Mouse (Mus musculus) stomach, postnatal 0 days (tissue): ENCODE data around the gene Tmem205. TPM values are rescaled to one million over a fixed set of nuclear protein-coding genes. Genes with fewer than 3 reads are reported as not detected.

ENCODE experiments used
- ATAC-seq: fragments of 200-750 bp; cut with Nextera tagmentation; 2 replicates; pipeline ENCODE4 v1.8.0; 2017; ENCODE audit not compliant: low FRiP score, low TSS enrichment
- DNase-seq: peaks from one replicate; pipeline ENCODE4 v3.0.0-alpha.2; 2016; ENCODE audit warnings: low spot score
- H3K27ac ChIP-seq: fragments of 300-500 bp; sonication (generic); replicated peaks from 2 replicates; pipeline ENCODE4 v1.5.1; 2014; ENCODE audit warnings: mild to moderate bottlenecking, control low read depth
- H3K27me3 ChIP-seq: fragments of 300-500 bp; sonication (generic); 2 replicates; pipeline ENCODE4 v1.6.1; 2014; ENCODE audit warnings: low read length; ENCODE audit not compliant: control insufficient read depth, insufficient read depth
- H3K36me3 ChIP-seq: fragments of 300-500 bp; sonication (generic); 2 replicates; pipeline ENCODE4 v1.6.1; 2014; ENCODE audit warnings: low read length, mixed read lengths; ENCODE audit not compliant: control insufficient read depth, insufficient read depth
- H3K4me1 ChIP-seq: fragments of 300-500 bp; sonication (generic); replicated peaks from 2 replicates; pipeline ENCODE4 v1.6.1; 2014; ENCODE audit warnings: antibody characterized with exemption; ENCODE audit not compliant: control insufficient read depth, insufficient read depth
- H3K4me2 ChIP-seq: fragments of 300-500 bp; sonication (generic); replicated peaks from 2 replicates; pipeline ENCODE4 v1.6.1; 2014; ENCODE audit warnings: low read depth, mild to moderate bottlenecking, control low read depth, moderate library complexity
- H3K4me3 ChIP-seq: fragments of 300-500 bp; sonication (generic); 2 replicates; pipeline ENCODE4 v1.5.1; 2014; ENCODE audit warnings: low read depth, low read length, control low read depth
- H3K9ac ChIP-seq: fragments of 300-500 bp; sonication (generic); 2 replicates; pipeline ENCODE4 v1.6.1; 2014; ENCODE audit warnings: mild to moderate bottlenecking, low read length, control low read depth, mixed read lengths
- H3K9me3 ChIP-seq: fragments of 300-500 bp; sonication (generic); 2 replicates; pipeline ENCODE4 v1.6.1; 2016; ENCODE audit warnings: low read length; ENCODE audit not compliant: control insufficient read depth
- CTCF ChIP-seq: IDR thresholded peaks from 2 replicates; pipeline ENCODE4 v1.5.1; 2016; ENCODE audit warnings: antibody characterized with exemption, low read depth, mild to moderate bottlenecking, moderate library complexity
- EP300 ChIP-seq: optimal IDR thresholded peaks from 2 replicates; pipeline ENCODE3; 2016; ENCODE audit warnings: antibody characterized with exemption
- WGBS: fragments of 180-500 bp; shearing (Covaris S2); extraction: QIAGEN DNeasy Blood & Tissue Kit; methylation state at CpG from one replicate; pipeline ENCODE4 v1.1.7; 2014; 5-methylcytosine and 5-hydroxymethylcytosine counted together
- polyA plus RNA-seq: library from polyadenylated mRNA; unstranded; fragments of >200 nt; fragmentation: Nextera tagmentation; extraction: Ambion mirVana; gene quantifications from 2 replicates; pipeline ENCODE4 v1.2.1, GENCODE M21; 2015

The Tmem205 gene
- polyA plus RNA-seq, 1 experiment from 2014 or later = 95.0 TPM

DNA sequence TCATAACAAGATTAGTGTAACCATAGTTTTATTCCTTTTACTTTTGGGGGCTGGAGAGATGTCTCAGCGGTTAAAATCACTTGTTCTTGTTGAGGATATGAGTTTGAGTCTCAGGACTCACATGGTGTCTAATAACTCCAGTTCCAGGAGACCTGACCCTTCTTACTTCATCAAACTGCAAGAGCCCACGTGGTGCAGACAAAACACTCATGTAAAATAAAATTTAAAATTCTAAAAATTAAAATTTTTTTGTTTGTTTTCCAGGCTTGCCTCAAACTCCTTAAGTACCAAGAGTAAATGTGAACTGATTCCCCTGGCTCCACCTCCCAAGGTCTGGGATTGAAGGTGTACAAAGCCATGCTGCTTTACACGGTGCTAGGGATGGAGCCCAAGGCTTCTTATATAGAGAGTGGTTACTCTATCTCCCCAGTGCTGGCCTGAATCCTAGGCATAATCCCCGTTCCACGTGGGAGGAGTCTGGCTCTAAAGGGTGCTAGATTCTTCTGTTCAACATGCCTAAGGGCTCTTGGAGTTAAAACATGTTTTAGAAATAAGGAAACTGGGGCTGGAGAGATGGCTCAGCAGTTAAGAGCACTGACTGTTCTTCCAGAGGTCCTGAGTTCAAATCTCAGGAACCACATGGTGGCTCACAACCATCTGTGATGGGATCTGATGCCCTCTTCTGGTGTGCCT lies 8.5 kb downstream of the Tmem205 start:
- no peaks in the 10 kb centered on the region for H3K9me3 ChIP-seq
- TF ChIP-seq EP300 (no peak), CTCF (0 out of 2 replicates have a peak, but pooled peaks have one; percentile 24)
- H3K4me2 ChIP-seq = peak overlapping the region; percentile 90
- H3K4me1 ChIP-seq = no peaks in the 10 kb centered on the region
- no peak overlapping the region for H3K9ac ChIP-seq
- 20% methylated on average over 5 of the region's 5 CpGs for WGBS
- no peak overlapping the region; the same call in 1 of the 2 replicates for H3K4me3 ChIP-seq
- no peaks in the 10 kb centered on the region for H3K27me3 ChIP-seq
- peaks cover 3% of the 10 kb centered on the region; the same call in 1 of the 2 replicates for H3K36me3 ChIP-seq
- DNase-seq (no peak), ATAC-seq (no peak)
- H3K27ac ChIP-seq = peak overlapping the region; percentile 25

DNA sequence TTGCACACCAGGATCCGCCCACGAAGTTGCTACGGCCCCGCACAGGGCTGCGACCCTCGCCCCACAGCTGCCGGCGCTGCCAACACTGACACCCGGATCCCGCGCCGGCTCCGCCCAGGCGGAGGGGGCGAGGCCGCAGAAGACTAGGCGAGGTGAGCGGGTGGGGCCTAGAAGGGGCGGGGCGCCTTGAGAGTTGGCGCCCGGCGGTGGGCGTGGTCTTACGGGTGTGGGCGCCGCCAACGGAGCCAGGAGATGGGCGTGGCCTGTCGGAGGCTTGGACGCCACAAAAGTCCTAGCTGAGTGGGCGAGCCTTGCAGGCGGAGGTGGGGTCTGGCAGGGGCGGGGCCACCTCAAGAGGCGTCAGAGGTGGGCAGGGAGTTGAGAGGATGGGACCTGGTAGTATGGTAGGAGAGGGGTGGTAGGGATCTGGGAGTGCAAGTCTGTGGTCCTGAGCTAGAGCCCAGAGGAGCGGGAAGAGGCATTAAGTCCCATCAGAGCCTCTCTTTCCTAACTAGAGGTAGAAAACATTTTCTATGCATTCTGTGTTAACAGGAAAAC lies 9.2 kb downstream of the Tmem205 start, which contains the start of gene Rab3d:
Rab3d (minus strand) TSS at position 158 of the 558 bp plus-strand sequence.
- peak; percentile 89 for ATAC-seq
- H3K27me3 ChIP-seq = no peaks in the 10 kb centered on the region
- H3K27ac ChIP-seq = peak within 1 kb of the TSS; percentile 99
- H3K4me1 ChIP-seq = no peaks in the 10 kb centered on the region
- H3K4me3 ChIP-seq = peak within 1 kb of the TSS; percentile 74
- peak; percentile 13; the same call in 1 of the 2 replicates for TF ChIP-seq CTCF
- TF ChIP-seq EP300 = no peak
- H3K9ac ChIP-seq = peak within 1 kb of the TSS; percentile 92
- H3K9me3 ChIP-seq = no peaks in the 10 kb centered on the region
- peak; percentile 99 for DNase-seq
- H3K4me2 ChIP-seq = peak within 1 kb of the TSS; percentile 90
- 1% methylated on average over 30 of the region's 36 CpGs for WGBS
- H3K36me3 ChIP-seq = peaks cover 3% of the 10 kb centered on the region; the same call in 1 of the 2 replicates

DNA sequence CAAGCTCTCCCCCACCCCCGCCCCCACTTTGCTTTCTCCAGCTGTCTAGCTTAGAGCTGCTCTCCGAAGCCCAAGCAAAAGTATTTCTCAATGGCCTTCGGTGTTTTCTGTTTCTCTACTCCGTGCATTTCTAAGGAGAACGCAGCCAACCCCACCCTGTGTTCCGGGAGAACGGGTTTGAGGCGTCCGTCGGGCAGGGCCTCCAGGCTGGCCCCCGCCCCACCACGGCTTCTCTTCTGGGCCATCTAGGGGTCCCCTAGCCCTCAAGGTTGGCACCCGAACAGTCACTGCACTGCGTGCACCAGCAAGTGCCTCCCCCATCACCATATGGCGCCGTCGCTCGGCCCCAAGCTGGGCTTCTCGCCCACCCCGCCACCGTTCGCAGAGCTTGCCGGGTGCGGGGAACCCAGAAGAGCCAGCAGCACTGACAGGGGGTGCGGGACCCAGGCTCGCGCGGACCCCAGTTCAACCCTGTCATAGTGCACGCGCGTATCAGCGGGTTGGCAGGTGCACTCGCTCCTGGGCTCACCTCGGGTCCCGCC lies 9.8 kb downstream of the Tmem205 start:
- Histone ChIP-seq H3K4me2 (peak overlapping the region; percentile 90), H3K4me1 (no peaks in the 10 kb centered on the region), H3K27ac (peak overlapping the region; percentile 99), H3K36me3 (peaks cover 3% of the 10 kb centered on the region; the same call in 1 of the 2 replicates), H3K9me3 (no peaks in the 10 kb centered on the region), H3K27me3 (no peaks in the 10 kb centered on the region), H3K4me3 (peak overlapping the region; percentile 74), H3K9ac (peak overlapping the region; percentile 92)
- WGBS = 2% methylated on average over 35 of the region's 35 CpGs
- TF ChIP-seq EP300 = no peak
- no peak for TF ChIP-seq CTCF
- DNase-seq = peak; percentile 55
- ATAC-seq = peak; percentile 45

DNA sequence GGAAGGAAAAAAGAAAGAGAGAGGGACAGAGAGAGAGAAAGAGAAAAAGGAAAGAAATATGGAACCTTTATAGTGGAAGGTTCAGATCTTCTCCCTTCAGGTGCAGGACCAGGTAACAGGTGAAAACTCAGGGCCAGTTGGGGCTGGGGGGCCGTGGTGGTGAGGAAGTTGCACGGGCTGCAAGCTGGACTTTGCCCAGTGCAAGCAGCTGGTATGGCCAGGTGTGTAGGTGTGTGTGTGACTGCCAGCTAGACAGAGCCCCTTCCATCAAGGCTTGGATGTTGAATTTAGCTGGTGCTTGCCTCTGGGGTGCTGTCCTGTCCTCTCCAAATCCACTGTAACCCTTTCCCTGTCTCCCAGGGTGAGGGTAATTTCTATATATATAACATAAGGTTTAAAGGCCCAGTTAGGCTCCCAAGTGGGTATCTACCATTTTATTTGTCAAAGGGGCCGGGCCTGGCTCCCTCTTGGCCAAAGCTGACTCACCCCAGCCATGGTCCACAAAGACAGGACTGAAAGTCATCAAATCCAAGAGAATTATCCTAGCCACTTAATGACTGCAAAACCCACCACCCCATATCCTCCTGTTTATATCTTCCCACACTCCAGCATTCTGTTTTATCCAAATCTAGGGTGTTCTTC lies 10.4 kb downstream of the Tmem205 start:
- Histone ChIP-seq H3K4me1 (no peaks in the 10 kb centered on the region), H3K36me3 (peaks cover 3% of the 10 kb centered on the region; the same call in 1 of the 2 replicates), H3K4me3 (peak overlapping the region; percentile 74), H3K27me3 (no peaks in the 10 kb centered on the region), H3K4me2 (peak overlapping the region; percentile 90), H3K27ac (peak overlapping the region; percentile 99), H3K9me3 (no peaks in the 10 kb centered on the region), H3K9ac (peak overlapping the region; percentile 92)
- 43% methylated on average over 3 of the region's 3 CpGs for WGBS
- DNase-seq (peak; percentile 78), ATAC-seq (peak; percentile 65)
- TF ChIP-seq CTCF (no peak), EP300 (no peak)

DNA sequence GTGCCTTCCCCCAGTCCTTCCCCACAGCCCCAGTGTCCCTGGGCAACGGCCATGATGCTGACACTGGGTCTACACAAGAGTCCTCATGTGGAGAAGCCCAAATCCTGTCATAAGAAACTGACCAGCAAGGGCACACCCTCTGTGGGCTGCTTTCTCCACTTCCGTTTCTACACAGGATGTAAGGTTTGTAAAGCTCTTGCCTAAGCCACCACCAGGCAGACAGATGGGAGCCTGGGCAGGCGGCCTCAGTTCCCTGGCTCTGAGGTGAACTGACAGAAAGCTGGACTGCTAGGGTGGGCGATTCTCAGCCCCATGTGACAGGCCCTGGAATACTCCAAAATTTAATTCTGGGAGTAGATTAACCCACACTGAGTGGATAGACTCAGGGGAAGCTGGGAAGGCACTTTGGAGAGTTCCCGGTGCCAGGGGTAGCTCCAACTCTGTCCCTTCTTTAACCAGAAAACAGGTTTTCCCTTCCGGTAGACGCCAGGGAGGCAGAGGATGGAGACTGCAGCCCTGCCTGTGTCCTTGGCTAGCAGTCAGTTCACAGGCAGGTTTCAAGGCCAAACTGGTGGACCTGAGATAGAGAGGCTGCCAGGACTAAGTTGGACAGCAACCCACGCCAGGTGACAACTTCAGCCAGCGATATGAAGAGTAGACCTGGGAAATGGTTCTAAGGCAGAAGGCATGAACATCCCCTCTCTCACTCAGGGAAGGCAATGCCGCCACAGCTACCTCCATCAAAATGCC lies 17.7 kb downstream of the Tmem205 start:
- DNase-seq (no peak), ATAC-seq (no peak)
- Histone ChIP-seq H3K36me3 (peaks cover 10% of the 10 kb centered on the region; the same call in 1 of the 2 replicates), H3K4me1 (no peaks in the 10 kb centered on the region), H3K9ac (no peak overlapping the region), H3K4me3 (no peak overlapping the region), H3K27ac (no peak overlapping the region), H3K4me2 (no peak overlapping the region), H3K9me3 (no peaks in the 10 kb centered on the region), H3K27me3 (no peaks in the 10 kb centered on the region)
- WGBS = 76% methylated on average over 10 of the region's 10 CpGs
- TF ChIP-seq CTCF (no peak), EP300 (no peak)
